Mouse (Mus musculus): Measurements from ENCODE around the gene Syp. TPM values are rescaled to one million over a fixed set of nuclear protein-coding genes. Genes with fewer than 3 reads are reported as not detected.

Syp gene
- polyA plus RNA-seq, 1 experiment from 2014 or later = 3.9 TPM

GRCm38 (mm10) chrX:7658031-7658784, 19.9 kb downstream of the Syp start:
- Histone ChIP-seq H3K36me3 (ENCODE audit: control insufficient read depth, insufficient read depth, low read length) (peaks cover 4% of the 10 kb centered on the region; the same call in 1 of the 2 replicates), H3K4me1 (replicated peaks; ENCODE audit: control insufficient read depth, insufficient read depth, low read length) (peaks cover 5% of the 10 kb centered on the region; the same call in 1 of the 2 replicates), H3K27ac (ENCODE audit: low read depth) (no peak overlapping the region), H3K4me2 (ENCODE audit: low read length) (peak overlapping the region; percentile 49), H3K9me3 (ENCODE audit: control insufficient read depth, low read length) (no peaks in the 10 kb centered on the region), H3K9ac (ENCODE audit: low read length) (no peak overlapping the region), H3K27me3 (replicated peaks; ENCODE audit: control insufficient read depth, insufficient read depth, low read length) (no peaks in the 10 kb centered on the region), H3K4me3 (ENCODE audit: low read depth, low read length) (peak overlapping the region; percentile 43)
- 31% methylated on average over 12 of the region's 15 CpGs for WGBS
- DNase-seq (ENCODE audit: low spot score) (peak; percentile 69), ATAC-seq (replicated peaks; ENCODE audit: low FRiP score, low TSS enrichment, low read depth) (peak; percentile 77)

DNA sequence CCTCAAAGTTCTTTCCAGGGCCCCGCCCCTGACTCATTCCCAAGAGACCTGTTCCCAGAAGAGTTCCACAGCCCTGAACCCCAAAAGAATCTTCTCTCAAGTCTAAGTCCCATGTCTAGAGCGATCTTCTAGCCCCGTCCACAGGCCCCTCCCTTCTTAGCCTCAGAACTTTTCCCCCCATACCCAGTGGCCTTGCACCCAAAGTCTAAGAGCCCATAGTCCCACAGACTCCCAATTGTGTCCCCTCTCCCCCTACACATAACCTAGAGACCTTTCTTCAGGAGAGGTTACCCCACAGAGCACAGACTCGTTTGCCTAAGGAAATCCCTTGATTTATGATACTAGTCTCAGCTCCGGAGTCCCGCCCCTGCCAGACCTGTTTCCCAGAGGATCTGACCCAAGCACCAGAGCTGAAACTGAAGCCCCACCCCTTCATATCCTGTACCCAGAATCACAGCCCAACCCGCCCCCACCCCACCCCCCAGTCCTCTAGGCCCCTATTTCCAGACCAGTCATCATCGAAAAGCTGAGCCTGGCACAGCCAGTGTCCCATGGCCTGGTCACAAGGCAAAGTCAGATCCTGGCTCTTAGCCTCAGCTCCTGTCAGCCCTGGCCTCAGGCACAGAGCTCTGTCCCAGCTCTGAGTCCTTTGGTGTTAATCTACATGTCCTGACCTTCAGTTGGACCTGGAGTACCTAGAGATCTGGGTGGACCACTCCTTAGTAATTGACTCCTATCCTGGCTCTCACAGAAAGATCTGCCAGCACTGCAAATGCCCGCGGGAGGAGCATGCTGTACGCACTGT, 20.7 kb downstream of the Syp start:
- Histone ChIP-seq H3K27me3 (replicated peaks; ENCODE audit: control insufficient read depth, insufficient read depth, low read length) (no peaks in the 10 kb centered on the region), H3K4me3 (ENCODE audit: low read depth, low read length) (peak overlapping the region; percentile 43; the same call in 1 of the 2 replicates), H3K9ac (ENCODE audit: low read length) (no peak overlapping the region), H3K27ac (ENCODE audit: low read depth) (peak overlapping the region; percentile 54; the same call in 1 of the 2 replicates), H3K36me3 (ENCODE audit: control insufficient read depth, insufficient read depth, low read length) (peaks cover 7% of the 10 kb centered on the region; the same call in 1 of the 2 replicates), H3K4me1 (replicated peaks; ENCODE audit: control insufficient read depth, insufficient read depth, low read length) (peaks cover 5% of the 10 kb centered on the region; the same call in 1 of the 2 replicates), H3K4me2 (ENCODE audit: low read length) (peak overlapping the region; percentile 49), H3K9me3 (ENCODE audit: control insufficient read depth, low read length) (no peaks in the 10 kb centered on the region)
- ATAC-seq (replicated peaks; ENCODE audit: low FRiP score, low TSS enrichment, low read depth) = peak; percentile 63
- WGBS = 43% methylated on average over 11 of the region's 11 CpGs
- no peak for DNase-seq (ENCODE audit: low spot score)

GRCm38 (mm10) chrX:7661086-7661485, 22.8 kb downstream of the Syp start:
- ATAC-seq (replicated peaks; ENCODE audit: low FRiP score, low TSS enrichment, low read depth) (no peak), DNase-seq (ENCODE audit: low spot score) (no peak)
- H3K27ac ChIP-seq (ENCODE audit: low read depth) = no peak overlapping the region
- H3K36me3 ChIP-seq (ENCODE audit: control insufficient read depth, insufficient read depth, low read length) = peaks cover 7% of the 10 kb centered on the region; the same call in 1 of the 2 replicates
- no peak overlapping the region for H3K4me2 ChIP-seq (ENCODE audit: low read length)
- H3K9me3 ChIP-seq (ENCODE audit: control insufficient read depth, low read length) = no peaks in the 10 kb centered on the region
- no peak overlapping the region for H3K4me3 ChIP-seq (ENCODE audit: low read depth, low read length)
- no peaks in the 10 kb centered on the region for H3K27me3 ChIP-seq (replicated peaks; ENCODE audit: control insufficient read depth, insufficient read depth, low read length)
- 72% methylated on average over 4 of the region's 4 CpGs for WGBS
- H3K4me1 ChIP-seq (replicated peaks; ENCODE audit: control insufficient read depth, insufficient read depth, low read length) = peaks cover 5% of the 10 kb centered on the region; the same call in 1 of the 2 replicates
- H3K9ac ChIP-seq (ENCODE audit: low read length) = no peak overlapping the region

DNA sequence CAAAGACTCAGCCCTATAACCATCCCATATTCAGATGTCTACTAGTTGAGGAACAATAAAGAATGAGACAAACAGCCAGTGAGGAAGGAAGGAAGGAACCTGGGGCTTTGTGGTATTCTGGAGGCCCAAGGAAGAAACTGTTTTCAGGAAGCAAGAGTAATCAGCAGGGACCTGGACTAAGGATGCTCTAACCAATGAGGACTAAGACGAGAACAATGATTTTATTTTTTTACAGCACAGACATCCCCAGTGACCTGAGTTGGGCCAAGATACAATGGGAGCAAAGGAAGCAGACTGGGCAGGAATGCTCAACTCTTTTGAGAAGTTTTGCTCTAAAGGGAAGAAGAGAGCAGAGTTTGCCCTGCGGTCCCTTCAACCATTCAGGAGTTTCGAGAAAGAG, 24.7 kb downstream of the Syp start:
- ATAC-seq (replicated peaks; ENCODE audit: low FRiP score, low TSS enrichment, low read depth) (no peak), DNase-seq (ENCODE audit: low spot score) (no peak)
- H3K4me3 ChIP-seq (ENCODE audit: low read depth, low read length) = no peak overlapping the region
- no peaks in the 10 kb centered on the region for H3K9me3 ChIP-seq (ENCODE audit: control insufficient read depth, low read length)
- H3K4me1 ChIP-seq (replicated peaks; ENCODE audit: control insufficient read depth, insufficient read depth, low read length) = peaks cover 5% of the 10 kb centered on the region; the same call in 1 of the 2 replicates
- H3K27ac ChIP-seq (ENCODE audit: low read depth) = no peak overlapping the region
- H3K27me3 ChIP-seq (replicated peaks; ENCODE audit: control insufficient read depth, insufficient read depth, low read length) = no peaks in the 10 kb centered on the region
- H3K36me3 ChIP-seq (ENCODE audit: control insufficient read depth, insufficient read depth, low read length) = peaks cover 18% of the 10 kb centered on the region; the same call in 1 of the 2 replicates
- H3K9ac ChIP-seq (ENCODE audit: low read length) = no peak overlapping the region
- WGBS = 82% methylated on average over 3 of the region's 3 CpGs
- H3K4me2 ChIP-seq (ENCODE audit: low read length) = no peak overlapping the region

- 93% methylated on average over 11 of the region's 11 CpGs for WGBS
- DNase-seq (ENCODE audit: low spot score) (no peak), ATAC-seq (replicated peaks; ENCODE audit: low FRiP score, low TSS enrichment, low read depth) (no peak)
- Histone ChIP-seq H3K9me3 (ENCODE audit: control insufficient read depth, low read length) (no peaks in the 10 kb centered on the region), H3K9ac (ENCODE audit: low read length) (no peak overlapping the region), H3K4me1 (replicated peaks; ENCODE audit: control insufficient read depth, insufficient read depth, low read length) (no peaks in the 10 kb centered on the region), H3K4me2 (ENCODE audit: low read length) (no peak overlapping the region), H3K4me3 (ENCODE audit: low read depth, low read length) (no peak overlapping the region), H3K27me3 (replicated peaks; ENCODE audit: control insufficient read depth, insufficient read depth, low read length) (no peaks in the 10 kb centered on the region), H3K27ac (ENCODE audit: low read depth) (no peak overlapping the region), H3K36me3 (ENCODE audit: control insufficient read depth, insufficient read depth, low read length) (peaks cover 23% of the 10 kb centered on the region)
Observed at GRCm38 (mm10) chrX:7664791-7665190, 26.5 kb downstream of the Syp start.

DNA sequence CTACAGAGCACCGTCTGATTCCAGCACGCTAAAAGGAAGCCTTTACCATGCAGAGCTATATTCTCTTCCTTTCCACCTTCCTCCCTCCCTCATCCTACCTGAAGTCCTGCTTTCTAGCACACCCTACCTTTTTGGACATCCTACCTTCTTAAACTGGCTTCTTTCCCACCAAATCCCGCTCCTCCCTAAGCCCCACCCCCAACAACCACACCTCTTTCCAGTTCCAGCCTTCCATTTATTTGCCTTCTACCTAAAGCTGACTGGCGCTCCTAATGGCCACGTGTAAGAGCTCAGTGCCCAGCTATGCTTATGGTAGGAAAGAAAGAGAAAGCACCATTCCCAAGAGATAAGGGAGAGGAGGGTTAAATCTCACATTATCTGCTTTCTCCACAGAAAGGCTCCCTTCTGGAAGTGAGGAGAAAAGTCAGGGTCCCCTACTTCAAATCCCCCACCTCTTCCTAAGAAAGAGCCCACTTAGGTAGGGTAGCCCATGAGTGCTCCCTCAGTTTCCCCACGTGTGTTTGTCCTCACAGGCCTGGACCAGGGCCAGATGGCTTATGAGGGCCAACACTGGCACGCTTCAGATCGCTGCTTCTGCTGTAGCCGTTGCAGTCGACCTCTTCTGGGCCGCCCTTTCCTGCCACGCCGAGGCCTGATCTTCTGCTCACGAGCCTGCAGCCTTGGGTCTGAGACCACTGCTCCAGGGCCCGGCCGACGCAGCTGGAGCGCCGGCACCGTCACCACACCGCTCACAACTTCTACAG, 27.6 kb downstream of the Syp start:
- Histone ChIP-seq H3K27me3 (replicated peaks; ENCODE audit: control insufficient read depth, insufficient read depth, low read length) (no peaks in the 10 kb centered on the region), H3K4me2 (ENCODE audit: low read length) (no peak overlapping the region), H3K9ac (ENCODE audit: low read length) (no peak overlapping the region), H3K36me3 (ENCODE audit: control insufficient read depth, insufficient read depth, low read length) (peaks cover 19% of the 10 kb centered on the region; the same call in 1 of the 2 replicates), H3K4me1 (replicated peaks; ENCODE audit: control insufficient read depth, insufficient read depth, low read length) (no peaks in the 10 kb centered on the region), H3K27ac (ENCODE audit: low read depth) (no peak overlapping the region), H3K4me3 (ENCODE audit: low read depth, low read length) (no peak overlapping the region), H3K9me3 (ENCODE audit: control insufficient read depth, low read length) (no peaks in the 10 kb centered on the region)
- WGBS = 71% methylated on average over 21 of the region's 21 CpGs
- DNase-seq (ENCODE audit: low spot score) (no peak), ATAC-seq (replicated peaks; ENCODE audit: low FRiP score, low TSS enrichment, low read depth) (no peak)

DNA sequence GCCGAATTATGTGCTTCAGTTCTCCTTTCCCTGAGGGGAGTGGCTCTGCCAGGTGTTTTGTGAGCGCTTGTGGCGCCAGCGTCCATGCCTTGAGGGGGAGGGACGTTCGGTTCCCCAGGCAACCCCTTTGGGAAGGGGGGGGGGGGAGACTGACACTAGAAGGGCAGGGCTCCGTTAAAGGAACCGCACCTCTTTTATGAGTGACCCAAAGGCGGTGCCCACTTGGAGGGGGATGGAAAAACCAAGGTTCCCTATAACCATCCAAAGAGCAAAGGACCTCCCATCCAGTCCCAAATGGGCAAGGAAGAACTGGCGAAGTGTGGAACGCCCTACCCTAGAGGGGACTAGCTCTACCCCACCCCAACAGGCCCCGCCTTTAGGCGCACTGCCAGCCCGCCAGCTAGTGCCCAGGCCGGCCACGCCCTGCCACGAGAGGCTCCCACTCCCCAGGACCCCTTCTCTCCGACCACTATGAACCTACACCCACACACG, 32.2 kb downstream of the Syp start:
- Histone ChIP-seq H3K4me1 (replicated peaks; ENCODE audit: control insufficient read depth, insufficient read depth, low read length) (no peaks in the 10 kb centered on the region), H3K4me3 (ENCODE audit: low read depth, low read length) (peak overlapping the region; percentile 47), H3K36me3 (ENCODE audit: control insufficient read depth, insufficient read depth, low read length) (peaks cover 15% of the 10 kb centered on the region; the same call in 1 of the 2 replicates), H3K4me2 (ENCODE audit: low read length) (peak overlapping the region; percentile 48), H3K27ac (ENCODE audit: low read depth) (peak overlapping the region; percentile 54), H3K9me3 (ENCODE audit: control insufficient read depth, low read length) (no peaks in the 10 kb centered on the region), H3K27me3 (replicated peaks; ENCODE audit: control insufficient read depth, insufficient read depth, low read length) (no peaks in the 10 kb centered on the region), H3K9ac (ENCODE audit: low read length) (peak overlapping the region; percentile 51)
- WGBS = 21% methylated on average over 18 of the region's 19 CpGs
- ATAC-seq (replicated peaks; ENCODE audit: low FRiP score, low TSS enrichment, low read depth) (peak; percentile 64), DNase-seq (ENCODE audit: low spot score) (peak; percentile 68)
